Mouse (Mus musculus) mouse trophoblast stem cell (cell line): Measurements from ENCODE around the gene Fcgbp.
"Not testable (repeated sequence)": the region's sequence is repeated elsewhere in the genome, so short reads cannot be mapped to it uniquely, and the experiment has no call there.

Experiments used
- in situ Hi-C, 2 experiments: fragments of 300-500 bp; cut with MseI, MboI; formaldehyde crosslinking; loops; 2 replicates in 1 of 2; 3 replicates in 1 of 2; pipeline ENCODE4 v1.15.1; 2025

Fcgbp gene

GRCm38 (mm10) chr7:28070531-28071298 is at the start of gene Fcgbp:
Fcgbp (plus strand) TSS chr7:28071236.
- in situ Hi-C loops, result no loop called here

GRCm38 (mm10) chr7:28044524-28044923 is 26.5 kb upstream of the Fcgbp start:
- in situ Hi-C loops, result no loop called here

- in situ Hi-C loops, result loop anchor here in 1 of 2 experiments (10.0 kb wide), 1 partner anchor 95 kb away; no protein-coding TSS in a partner anchor
These were observed 21.3 kb upstream of the Fcgbp start, which contains the start of gene Psmc4 for GRCm38 (mm10) chr7:28049476-28050409. Psmc4 (minus strand) TSS chr7:28050101.

GRCm38 (mm10) chr7:28050584-28050983 is 20.5 kb upstream of the Fcgbp start:
- in situ Hi-C loops, result loop anchor here in 1 of 2 experiments (10.0 kb wide), 1 partner anchor 94 kb away; no protein-coding TSS in a partner anchor

- in situ Hi-C loops, result loop anchor here in 1 of 2 experiments (10.0 kb wide), 1 partner anchor 92 kb away; no protein-coding TSS in a partner anchor
These were observed 17.7 kb upstream of the Fcgbp start for GRCm38 (mm10) chr7:28053046-28053930.

GRCm38 (mm10) chr7:28059972-28060371 is 11.1 kb upstream of the Fcgbp start:
- in situ Hi-C loops, result loop anchor here in 1 of 2 experiments (10.0 kb wide), 1 partner anchor 85 kb away; no protein-coding TSS in a partner anchor

- in situ Hi-C loops, result no loop called here
These were observed 2.4 kb upstream of the Fcgbp start for GRCm38 (mm10) chr7:28068661-28069060.

GRCm38 (mm10) chr7:28069546-28070172 is 1.4 kb upstream of the Fcgbp start:
- in situ Hi-C loops, result no loop called here

- in situ Hi-C loops, result no loop called here
These were observed 13.2 kb downstream of the Fcgbp start for GRCm38 (mm10) chr7:28084215-28084614.

GRCm38 (mm10) chr7:28086236-28086635 is 15.2 kb downstream of the Fcgbp start:
- in situ Hi-C loops, result no loop called here

GRCm38 (mm10) chr7:28093541-28093940 is 22.5 kb downstream of the Fcgbp start:
- in situ Hi-C loops, result no loop called here

- in situ Hi-C loops, result no loop called here
These were observed 28.1 kb downstream of the Fcgbp start for GRCm38 (mm10) chr7:28099101-28099500.

GRCm38 (mm10) chr7:28100596-28101590 is 29.9 kb downstream of the Fcgbp start:
- in situ Hi-C loops, result no loop called here

- in situ Hi-C loops, result not testable (repeated sequence)
These were observed 31.9 kb downstream of the Fcgbp start for GRCm38 (mm10) chr7:28102936-28103335.

- in situ Hi-C loops, result no loop called here
These were observed 33.6 kb downstream of the Fcgbp start for GRCm38 (mm10) chr7:28104670-28105069.

GRCm38 (mm10) chr7:28106241-28106640 is 35.2 kb downstream of the Fcgbp start:
- in situ Hi-C loops, result no loop called here

GRCm38 (mm10) chr7:28114648-28115047 is 43.6 kb downstream of the Fcgbp start:
- in situ Hi-C loops, result no loop called here

GRCm38 (mm10) chr7:28129166-28129565 is 58.1 kb downstream of the Fcgbp start, which contains the start of gene 9530053A07Rik:
9530053A07Rik (plus strand) TSS chr7:28129466.
- in situ Hi-C loops, result no loop called here

GRCm38 (mm10) chr7:28137613-28138012 is 66.6 kb downstream of the Fcgbp start:
- in situ Hi-C loops, result no loop called here
